Mouse (Mus musculus): ENCODE measurements around the gene Pcdh15.

DNA sequence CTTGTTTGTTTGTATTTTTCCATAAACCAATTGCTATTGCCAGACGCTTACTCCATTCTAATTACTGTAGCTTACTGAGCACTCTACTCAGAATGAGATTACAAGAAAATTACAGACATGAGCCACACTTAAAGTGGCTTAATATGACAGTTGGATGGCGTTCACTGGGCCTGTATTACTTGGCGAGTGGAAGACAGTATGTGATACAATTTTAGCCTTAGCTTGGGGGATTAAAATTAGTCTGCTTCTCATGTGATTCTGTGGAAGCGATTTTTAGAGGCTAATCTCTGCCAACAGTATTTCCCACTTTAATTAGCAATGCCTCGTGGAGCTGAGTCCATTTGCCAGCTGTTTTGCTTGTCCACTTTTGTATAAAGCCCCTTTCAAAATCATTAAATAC lies 837.0 kb downstream of the Pcdh15 start:
- no peak for TF ChIP-seq CTCF (conservative IDR thresholded peaks at IDR 0.05; ENCODE audit: low read length)
- no peak for TF ChIP-seq NANOG (IDR thresholded peaks at IDR 0.05; ENCODE audit: borderline replicate concordance, low read length)
- no peak for TF ChIP-seq POU5F1 (IDR thresholded peaks at IDR 0.05; ENCODE audit: borderline replicate concordance, low read length)
